Mouse (Mus musculus) spleen, adult 2 months (tissue): ENCODE measurements around the gene Shc1. TPM values are rescaled to one million over a fixed set of nuclear protein-coding genes. Genes with fewer than 3 reads are reported as not detected.
A peak's percentile ranks its signal among the peaks of the same experiment; 100 is the strongest.

Experiments used
- DNase-seq, 2 experiments: peaks; one replicate each; pipeline versions ENCODE4 v3.0.0 to v3.0.0-alpha.2; 2012 to 2021; ENCODE audit warnings: low spot score in 2 of 2, low read depth in 1 of 2
- H3K27ac ChIP-seq: fragments of 200-500 bp; 2 replicates; pipeline ENCODE4 v1.5.1; 2012; ENCODE audit warnings: low read length, inconsistent platforms; ENCODE audit not compliant: insufficient read depth
- H3K27me3 ChIP-seq: fragments of 200-500 bp; 2 replicates; pipeline ENCODE4 v1.6.1; 2012; ENCODE audit warnings: mild to moderate bottlenecking, moderate library complexity, low read length, inconsistent platforms; ENCODE audit not compliant: control insufficient read depth, insufficient read depth
- H3K36me3 ChIP-seq: fragments of 200-500 bp; 2 replicates; pipeline ENCODE4 v1.6.1; 2012; ENCODE audit warnings: mild to moderate bottlenecking, low read length, inconsistent platforms; ENCODE audit not compliant: control insufficient read depth, insufficient read depth
- H3K4me1 ChIP-seq: fragments of 200-500 bp; 2 replicates; pipeline ENCODE4 v1.6.1; 2011; ENCODE audit warnings: inconsistent platforms; ENCODE audit not compliant: control insufficient read depth, insufficient read depth, insufficient read length
- H3K4me3 ChIP-seq: fragments of 200-500 bp; 2 replicates; pipeline ENCODE4 v1.5.1; 2011; ENCODE audit warnings: mild to moderate bottlenecking, inconsistent platforms; ENCODE audit not compliant: insufficient read depth, insufficient read length; ENCODE audit errors: extremely low read depth
- CTCF ChIP-seq: fragments of 200-500 bp; IDR thresholded peaks from 2 replicates; pipeline ENCODE4 v1.5.1; 2011; ENCODE audit warnings: mild to moderate bottlenecking, inconsistent platforms; ENCODE audit not compliant: insufficient read depth, insufficient read length, insufficient replicate concordance; ENCODE audit errors: extremely low read depth
- POLR2A ChIP-seq: fragments of 200-500 bp; IDR thresholded peaks from 2 replicates; pipeline ENCODE4 v1.6.1; 2011; ENCODE audit warnings: low read depth, low read length, inconsistent platforms
- WGBS: fragments of 180-500 bp; shearing (Covaris S2); methylation state at CpG from one replicate; pipeline ENCODE4 v1.1.7; 2018; 5-methylcytosine and 5-hydroxymethylcytosine counted together
- polyA plus RNA-seq: library from polyadenylated mRNA; depleted of rRNA; stranded (reverse); fragments of >200 nt; gene quantifications from 2 replicates; pipeline ENCODE4 v1.2.3, GENCODE M21; 2012

Gene Shc1
- polyA plus RNA-seq, 1 experiment, result 49.0 TPM

DNA sequence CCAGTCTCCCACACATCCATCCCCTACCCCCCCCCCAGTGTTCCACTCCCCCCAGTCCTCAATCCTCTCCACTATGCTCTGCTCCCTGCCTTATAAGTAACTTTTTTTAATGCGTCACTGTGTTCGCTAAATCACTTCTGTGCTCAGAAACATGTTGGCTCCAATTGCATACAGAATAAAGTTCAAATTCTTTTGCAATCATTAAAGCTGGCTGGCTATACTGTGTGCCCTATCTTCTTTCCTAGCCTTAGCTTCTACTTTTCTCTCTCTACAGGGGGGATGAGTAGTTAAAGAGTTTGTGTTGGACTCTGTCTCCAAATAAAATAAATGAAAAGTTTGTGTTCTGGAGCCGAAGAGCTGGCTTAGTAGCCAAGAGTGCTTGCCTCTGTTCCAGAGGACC lies 8.5 kb upstream of the Shc1 start:
- WGBS, result 90% methylated on average over 3 of the region's 3 CpGs
- DNase-seq, result no peak
- TF ChIP-seq CTCF, result no peak
- TF ChIP-seq POLR2A, result no peak
- H3K4me1 ChIP-seq, result peaks cover 5% of the 10 kb centered on the region
- peaks cover 18% of the 10 kb centered on the region for H3K36me3 ChIP-seq
- no peak overlapping the region for H3K27ac ChIP-seq
- no peaks in the 10 kb centered on the region for H3K27me3 ChIP-seq
- H3K4me3 ChIP-seq, result no peak overlapping the region

DNA sequence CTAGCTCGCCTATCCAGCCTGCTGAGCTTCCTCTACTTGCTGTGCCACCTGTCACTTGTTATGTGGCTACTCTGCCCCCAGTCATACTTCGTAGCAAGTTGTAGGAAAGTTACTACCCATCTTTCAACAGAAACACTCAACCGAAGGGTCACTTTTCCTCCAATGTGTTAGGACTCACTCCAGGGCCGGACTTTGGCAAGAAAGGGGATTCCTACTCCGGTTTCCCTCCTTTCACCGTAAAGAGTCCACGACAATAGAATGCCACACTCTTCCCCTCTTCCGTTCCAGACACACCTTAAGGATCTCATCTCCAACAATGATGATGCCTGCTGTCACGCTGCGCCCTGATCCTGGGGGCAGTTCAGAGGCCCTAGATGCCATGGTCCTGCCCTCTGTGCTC lies 7.4 kb upstream of the Shc1 start:
- H3K36me3 ChIP-seq, result peaks cover 10% of the 10 kb centered on the region
- no peak for DNase-seq
- TF ChIP-seq POLR2A (no peak), CTCF (no peak)
- 82% methylated on average over 10 of the region's 10 CpGs for WGBS
- H3K27me3 ChIP-seq, result no peaks in the 10 kb centered on the region
- peaks cover 5% of the 10 kb centered on the region for H3K4me1 ChIP-seq
- H3K4me3 ChIP-seq, result no peak overlapping the region
- H3K27ac ChIP-seq, result no peak overlapping the region

DNA sequence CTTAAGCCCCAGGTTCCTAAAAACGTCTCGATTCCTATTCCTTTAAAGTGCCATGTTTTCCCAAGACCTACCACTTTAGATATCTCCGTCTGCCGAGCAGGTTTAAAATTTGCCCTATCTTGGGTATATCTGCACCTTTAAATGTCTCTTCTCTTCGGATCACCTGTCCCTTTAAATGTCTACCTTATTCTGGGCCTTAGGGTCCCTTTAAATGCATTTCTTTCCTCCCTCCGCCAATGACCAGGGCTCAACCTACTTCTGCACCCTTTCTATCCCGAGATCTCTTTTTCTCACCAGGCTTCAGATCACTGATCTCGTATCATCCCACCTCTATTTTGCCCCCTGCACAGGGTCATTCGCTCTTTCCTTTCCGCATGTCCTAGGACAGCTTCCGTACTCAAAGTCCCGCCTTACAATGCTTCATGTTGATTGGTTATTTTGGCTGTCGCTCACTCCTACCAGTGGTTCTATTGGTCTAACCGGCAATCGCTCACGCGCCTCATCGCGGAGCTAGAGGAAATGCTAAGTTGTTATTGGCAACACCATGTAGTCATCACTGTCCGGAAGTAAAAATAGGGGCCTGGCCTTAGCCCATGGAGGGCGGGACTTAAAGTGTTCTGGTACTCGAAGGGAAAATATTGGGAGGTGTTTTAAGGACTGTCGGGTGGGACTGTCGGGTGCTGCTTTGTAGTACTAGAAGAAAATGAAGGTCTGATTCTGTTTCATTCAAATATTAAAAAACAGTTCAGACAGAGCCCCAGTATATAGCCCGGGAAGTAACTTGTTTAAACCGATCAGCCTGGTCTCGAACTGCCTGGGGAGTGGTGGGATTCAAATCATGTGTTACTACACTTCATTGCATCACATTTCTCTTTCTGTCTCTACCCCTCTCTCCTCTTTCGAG lies 6.5 kb upstream of the Shc1 start, which contains the start of gene Flad1:
Flad1 (minus strand) TSS at position 381 of the 904 bp plus-strand sequence.
- H3K36me3 ChIP-seq, result peaks cover 10% of the 10 kb centered on the region
- 4% methylated on average over 28 of the region's 28 CpGs for WGBS
- peaks cover 5% of the 10 kb centered on the region for H3K4me1 ChIP-seq
- peak; percentile 94 to 100 for DNase-seq
- TF ChIP-seq POLR2A, result peak; percentile 46; the same call in 1 of the 2 replicates
- no peak for TF ChIP-seq CTCF
- H3K27me3 ChIP-seq, result no peaks in the 10 kb centered on the region
- H3K27ac ChIP-seq, result peak within 1 kb of the TSS; percentile 38; the same call in 1 of the 2 replicates
- peak within 1 kb of the TSS; percentile 61 for H3K4me3 ChIP-seq

DNA sequence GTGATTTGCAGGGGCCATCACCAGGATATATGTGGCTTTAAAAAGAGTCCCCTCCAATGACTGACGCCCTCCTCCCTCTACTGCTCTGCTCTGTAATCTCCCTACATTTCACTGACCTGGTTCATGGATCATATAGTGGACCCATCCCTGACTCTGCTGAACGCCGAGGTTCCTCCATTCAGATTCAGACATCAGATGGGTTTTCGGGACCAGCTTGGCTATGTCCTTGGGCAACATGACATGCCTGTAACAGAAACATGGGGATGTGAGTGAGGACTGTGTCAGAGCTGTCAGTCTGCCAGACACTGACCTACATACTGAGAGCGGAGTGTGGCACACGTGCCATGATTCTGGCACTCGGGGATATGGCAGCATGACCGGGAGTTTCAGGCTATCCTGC lies 2.1 kb upstream of the Shc1 start:
- Histone ChIP-seq H3K27ac (no peak overlapping the region), H3K4me3 (no peak overlapping the region), H3K27me3 (no peaks in the 10 kb centered on the region), H3K36me3 (no peaks in the 10 kb centered on the region; the same call in 1 of the 2 replicates), H3K4me1 (peaks cover 10% of the 10 kb centered on the region; the same call in 1 of the 2 replicates)
- TF ChIP-seq CTCF, result no peak
- no peak for TF ChIP-seq POLR2A
- 96% methylated on average over 8 of the region's 8 CpGs for WGBS
- no peak for DNase-seq

DNA sequence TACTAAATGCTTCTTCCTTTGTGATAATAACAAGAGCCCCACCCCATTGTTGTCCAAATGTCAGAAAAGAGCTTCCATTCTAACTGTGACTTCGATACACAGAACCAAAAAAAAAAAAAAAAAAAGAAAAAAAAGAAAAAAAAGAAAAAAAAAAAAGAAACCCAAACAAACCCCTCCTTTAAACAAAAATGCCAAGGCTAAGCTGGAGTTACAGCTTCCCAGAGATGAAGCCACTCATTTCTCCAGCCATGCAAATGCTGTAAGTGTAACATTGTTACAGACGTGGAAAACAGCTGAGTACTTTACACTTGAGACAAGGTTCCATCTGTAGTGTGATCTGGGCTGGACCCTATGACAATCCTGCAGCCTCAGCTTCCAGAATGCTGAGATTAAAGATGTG lies 1.1 kb upstream of the Shc1 start:
- H3K4me1 ChIP-seq, result peaks cover 9% of the 10 kb centered on the region; the same call in 1 of the 2 replicates
- TF ChIP-seq CTCF, result no peak
- no peak for TF ChIP-seq POLR2A
- WGBS, result 29% methylated on average over 2 of the region's 2 CpGs
- no peak overlapping the region for H3K4me3 ChIP-seq
- no peaks in the 10 kb centered on the region for H3K27me3 ChIP-seq
- H3K36me3 ChIP-seq, result no peaks in the 10 kb centered on the region; the same call in 1 of the 2 replicates
- DNase-seq, result no peak
- H3K27ac ChIP-seq, result no peak overlapping the region

DNA sequence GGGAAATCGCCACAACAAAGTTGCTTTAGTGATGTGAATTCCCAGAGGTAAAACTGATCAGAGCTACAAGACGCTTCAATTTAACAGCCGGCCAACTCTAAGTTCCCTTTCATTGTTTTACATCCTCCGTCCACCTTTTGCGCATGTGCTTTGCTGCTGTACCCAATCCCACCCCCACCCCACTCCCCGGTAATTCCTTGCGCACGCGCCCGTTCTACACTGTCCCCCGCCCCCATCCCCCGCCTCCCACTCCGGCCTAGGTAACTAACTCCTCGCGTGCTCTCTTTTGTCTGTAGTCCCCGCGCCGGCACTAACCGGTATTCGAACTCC lies 438 bp upstream of the Shc1 start:
- DNase-seq, result no peak
- WGBS, result under 1% methylated on average over 20 of the region's 20 CpGs
- H3K27me3 ChIP-seq, result no peaks in the 10 kb centered on the region
- no peak for TF ChIP-seq CTCF
- no peak for TF ChIP-seq POLR2A
- H3K4me3 ChIP-seq, result peak overlapping the region; percentile 66
- H3K36me3 ChIP-seq, result no peaks in the 10 kb centered on the region; the same call in 1 of the 2 replicates
- H3K4me1 ChIP-seq, result peaks cover 9% of the 10 kb centered on the region; the same call in 1 of the 2 replicates
- H3K27ac ChIP-seq, result no peak overlapping the region; the same call in 1 of the 2 replicates

DNA sequence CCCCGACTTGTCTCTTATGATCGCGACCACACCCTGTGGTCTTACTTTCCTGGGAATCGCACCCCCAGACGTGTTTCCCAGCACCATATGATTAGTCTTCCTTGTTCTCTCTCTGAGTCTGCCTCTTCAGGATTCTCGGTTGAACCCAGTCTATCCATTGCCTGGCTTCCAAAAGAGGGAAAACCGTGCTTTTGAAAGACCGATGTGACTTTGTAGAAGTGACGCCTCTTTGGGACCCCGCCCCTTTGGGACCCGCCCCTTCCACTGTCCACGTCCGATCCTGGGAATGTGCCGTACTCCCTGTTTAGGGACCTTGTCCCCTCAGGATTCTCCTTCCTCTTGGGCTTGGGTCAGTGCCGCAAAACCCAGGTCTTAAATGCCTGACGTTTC lies 613 bp downstream of the Shc1 start:
- Histone ChIP-seq H3K4me1 (peaks cover 9% of the 10 kb centered on the region; the same call in 1 of the 2 replicates), H3K27me3 (no peaks in the 10 kb centered on the region), H3K36me3 (peaks cover 4% of the 10 kb centered on the region), H3K4me3 (peak overlapping the region; percentile 74), H3K27ac (peak overlapping the region; percentile 87)
- DNase-seq, result no peak
- TF ChIP-seq POLR2A, result no peak
- under 1% methylated on average over 16 of the region's 16 CpGs for WGBS
